Mouse (Mus musculus) myocyte (in vitro differentiated cells): Measurements from ENCODE around the gene Gm21885.

ENCODE experiments used
- CEBPB ChIP-seq: IDR thresholded peaks from 2 replicates; pipeline ENCODE4 v1.6.1; 2011; ENCODE audit warnings: mild to moderate bottlenecking, moderate library complexity; ENCODE audit not compliant: poor library complexity, insufficient read depth, severe bottlenecking
- MAX ChIP-seq: IDR thresholded peaks from one replicate; pipeline ENCODE4 v1.6.1; 2011; ENCODE audit warnings: low read depth, mild to moderate bottlenecking, control low read depth
- MYOD1 ChIP-seq, 3 experiments: IDR thresholded peaks; one replicate each; pipeline ENCODE4 v1.6.1; 2011; ENCODE audit warnings: control low read depth in 2 of 3, low read depth in 2 of 3, mild to moderate bottlenecking in 2 of 3, moderate library complexity in 1 of 3; ENCODE audit not compliant: insufficient read length in 2 of 3, control insufficient read depth in 1 of 3
- POLR2A ChIP-seq: IDR thresholded peaks from one replicate; pipeline ENCODE4 v1.6.1; 2011; ENCODE audit warnings: low read depth, mild to moderate bottlenecking, control low read depth, moderate library complexity; ENCODE audit not compliant: insufficient read length
- TCF12 ChIP-seq: IDR thresholded peaks from one replicate; pipeline ENCODE4 v1.6.1; 2011; ENCODE audit warnings: mild to moderate bottlenecking, control low read depth; ENCODE audit not compliant: poor library complexity, insufficient read depth, severe bottlenecking
- TCF3 ChIP-seq: IDR thresholded peaks from one replicate; pipeline ENCODE4 v1.6.1; 2011; ENCODE audit warnings: low read depth, control low read depth; ENCODE audit not compliant: insufficient read length

- TF ChIP-seq CEBPB: no peak
- no peak for TF ChIP-seq MYOD1 (IDR thresholded peaks at IDR 0.05; ENCODE audit: control insufficient read depth in 1 of 3, insufficient read length in 2 of 3, low read depth in 2 of 3)
- TF ChIP-seq POLR2A: no peak
- no peak for TF ChIP-seq MAX
- TF ChIP-seq TCF12: no peak
- no peak for TF ChIP-seq TCF3
Measured at GRCm38 (mm10) chr11:94259814-94260213, 21.9 kb upstream of the Gm21885 start.
